Mouse (Mus musculus): ENCODE measurements around the gene Mapk8ip2.

DNA sequence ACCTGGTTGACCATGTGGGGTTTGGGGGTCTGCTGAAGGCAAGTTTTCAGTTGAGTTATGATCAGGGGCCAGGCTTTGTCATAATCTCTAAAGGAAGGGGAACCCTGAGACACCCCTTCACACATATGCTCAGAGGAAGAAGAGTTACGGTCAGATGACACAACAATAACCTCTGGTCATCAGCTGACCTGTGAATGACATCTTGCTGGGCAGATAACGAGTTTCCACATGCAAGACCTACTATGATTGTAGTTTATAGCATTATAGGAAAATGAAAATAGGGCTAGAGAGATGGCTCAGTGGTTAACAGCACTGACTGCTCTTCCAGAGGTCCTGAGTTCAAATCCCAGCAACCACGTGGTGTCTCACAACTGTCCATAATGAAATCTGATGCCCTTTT, 24.9 kb downstream of the Mapk8ip2 start:
- TF ChIP-seq CTCF (IDR thresholded peaks at IDR 0.05; ENCODE audit: extremely low read depth, insufficient read depth, low read length), result no peak
- no peak for TF ChIP-seq POLR2A (IDR thresholded peaks at IDR 0.05; ENCODE audit: extremely low read depth, insufficient read depth, low read length)
